Mouse (Mus musculus): ENCODE results near the gene Lrsam1.

DNA sequence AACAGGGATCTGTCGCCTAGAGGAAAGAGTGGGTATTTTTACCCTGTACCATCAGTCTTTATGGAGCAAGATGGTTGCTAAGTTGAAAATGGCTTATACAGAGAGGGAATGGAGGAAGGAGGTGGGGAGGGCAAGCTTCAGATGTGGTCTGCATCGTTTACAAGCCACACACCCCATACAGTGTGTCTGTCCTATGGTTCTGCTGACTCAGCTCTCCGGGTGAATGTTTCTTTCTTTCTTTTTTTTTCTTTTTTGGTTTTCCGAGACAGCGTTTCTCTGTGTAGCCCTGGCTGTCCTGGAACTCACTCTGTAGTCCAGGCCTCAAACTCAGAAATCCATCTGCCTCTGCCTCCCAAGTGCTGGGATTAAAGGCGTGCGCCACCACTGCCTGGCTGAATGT, 40.2 kb downstream of the Lrsam1 start:
- TF ChIP-seq CTCF (IDR thresholded peaks at IDR 0.05; ENCODE audit: control insufficient read depth, insufficient read depth, insufficient read length): no peak
- no peak for TF ChIP-seq MYOG (IDR thresholded peaks at IDR 0.05; ENCODE audit: control insufficient read depth, extremely low read depth, insufficient read length)
